Mouse (Mus musculus) testis, postnatal 14 days (tissue): ENCODE results near the gene Zfp354c.
A peak's percentile ranks its signal among the peaks of the same experiment; 100 is the strongest.

Source experiments
- DNase-seq: peaks from one replicate; pipeline ENCODE4 v3.0.0; 2021; ENCODE audit warnings: low spot score

Gene Zfp354c

GRCm38 (mm10) chr11:50827010-50827953 lies at the start of gene Zfp354c:
TSS of gene Zfp354c (minus strand) at chr11:50827724.
- DNase-seq = peak; percentile 86

GRCm38 (mm10) chr11:50850989-50851601 lies 23.6 kb upstream of the Zfp354c start:
- DNase-seq = no peak

DNA sequence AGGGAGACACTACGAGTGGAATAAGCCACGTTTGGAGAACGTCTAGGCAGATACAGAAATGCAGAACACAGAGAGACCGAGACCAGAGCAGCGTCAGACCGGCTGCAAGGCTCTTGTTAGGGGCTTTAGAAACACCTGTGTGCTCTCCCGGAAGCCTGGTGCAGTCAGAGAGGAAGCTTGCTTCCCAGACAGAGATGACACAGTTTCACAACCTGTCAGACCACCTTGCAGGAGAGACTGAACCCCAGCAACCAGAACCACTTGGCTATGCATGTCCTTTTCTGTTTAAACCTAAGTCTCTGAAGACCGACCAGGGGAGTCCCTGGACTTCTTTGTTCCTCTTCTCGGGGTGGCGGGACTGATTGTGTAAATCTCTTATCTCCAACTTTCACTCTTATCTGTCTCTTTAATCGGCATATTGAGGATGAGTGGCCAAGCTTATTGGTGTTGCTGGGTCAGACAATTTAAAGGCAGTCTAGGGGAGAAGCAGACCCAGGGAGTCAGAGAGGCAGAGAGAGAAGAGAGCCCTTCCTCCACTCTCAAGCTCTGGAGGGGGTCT lies 22.7 kb upstream of the Zfp354c start, which contains the start of gene Grm6:
Gene Grm6 (plus strand): TSS at position 509 of the 559 bp plus-strand sequence.
- no peak for DNase-seq

GRCm38 (mm10) chr11:50849310-50849709 lies 21.8 kb upstream of the Zfp354c start:
- DNase-seq = no peak

DNA sequence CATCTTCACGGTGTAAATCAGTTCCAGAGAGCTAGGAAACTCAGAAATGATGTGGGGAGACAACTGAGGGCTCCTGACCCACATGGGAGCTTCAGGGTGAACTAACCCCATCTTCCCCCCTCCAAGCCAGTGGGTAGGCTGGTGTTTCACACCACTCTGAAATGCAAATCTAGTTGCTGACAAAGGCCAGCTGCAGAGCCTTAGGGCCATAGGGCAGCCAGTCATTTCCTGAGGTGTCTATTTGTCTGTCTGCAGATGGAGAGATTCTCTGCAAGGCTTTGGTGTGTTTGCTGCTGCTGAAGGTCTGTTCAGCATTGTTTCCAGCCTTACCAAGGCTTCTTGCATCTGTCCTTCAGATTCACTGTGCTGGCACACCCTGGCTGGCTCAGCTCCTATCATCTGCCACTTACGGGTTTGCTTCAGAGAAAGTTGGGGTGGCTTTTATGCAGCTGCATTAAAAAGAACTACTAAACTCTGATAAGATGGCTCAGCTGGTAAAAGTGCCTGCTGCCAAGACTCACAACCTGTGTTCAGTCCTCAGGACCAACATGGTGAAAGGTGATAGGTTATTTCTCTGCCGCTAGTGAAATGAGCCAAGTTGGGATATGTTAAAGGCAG lies 21.1 kb upstream of the Zfp354c start:
- DNase-seq = no peak

- no peak for DNase-seq
Observed at GRCm38 (mm10) chr11:50847047-50847446, 19.5 kb upstream of the Zfp354c start.

DNA sequence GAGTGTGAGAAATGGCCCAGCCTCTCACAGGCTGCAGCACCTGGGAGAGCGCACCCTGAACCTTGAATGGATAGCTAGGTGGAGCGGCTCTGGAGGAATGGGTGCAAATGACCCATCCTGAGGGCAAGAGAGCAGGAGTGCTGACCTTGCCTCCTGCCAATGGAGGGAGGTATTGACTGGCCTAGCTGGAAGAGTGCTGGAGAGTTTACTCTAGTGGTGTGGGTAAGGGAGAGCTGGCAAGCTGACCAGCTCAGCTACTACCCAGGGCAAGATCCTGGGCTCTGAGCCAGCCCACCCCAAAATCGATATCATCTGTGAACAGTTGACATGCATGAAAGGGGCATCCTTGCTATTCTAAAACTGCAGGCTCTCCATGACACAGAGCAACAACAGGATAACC lies 18.4 kb upstream of the Zfp354c start:
- no peak for DNase-seq

- DNase-seq = peak; percentile 92
Observed at GRCm38 (mm10) chr11:50841023-50841735, 13.7 kb upstream of the Zfp354c start, which contains the start of gene Zfp879. TSS of gene Zfp879 (minus strand) at chr11:50841552.

DNA sequence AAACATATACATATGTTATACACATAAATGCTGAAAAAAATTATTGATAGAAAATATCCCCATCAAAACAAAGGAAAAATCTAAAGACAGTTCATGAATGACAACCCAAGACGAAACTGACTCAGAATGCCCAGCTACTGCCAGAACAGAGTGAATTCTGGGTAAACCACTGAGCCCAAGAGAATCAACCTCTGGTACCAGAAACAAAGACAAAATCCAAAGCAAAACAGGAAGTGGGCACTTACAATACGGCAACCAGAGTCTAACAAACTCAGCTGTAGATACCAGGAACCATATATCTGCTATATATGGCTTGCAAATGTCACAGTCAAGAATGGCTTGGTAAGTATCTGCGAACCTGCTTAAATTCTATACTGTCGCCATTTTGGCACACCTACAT lies 8.2 kb upstream of the Zfp354c start:
- no peak for DNase-seq

- no peak for DNase-seq
Observed at GRCm38 (mm10) chr11:50826214-50826613, 1.3 kb downstream of the Zfp354c start.

DNA sequence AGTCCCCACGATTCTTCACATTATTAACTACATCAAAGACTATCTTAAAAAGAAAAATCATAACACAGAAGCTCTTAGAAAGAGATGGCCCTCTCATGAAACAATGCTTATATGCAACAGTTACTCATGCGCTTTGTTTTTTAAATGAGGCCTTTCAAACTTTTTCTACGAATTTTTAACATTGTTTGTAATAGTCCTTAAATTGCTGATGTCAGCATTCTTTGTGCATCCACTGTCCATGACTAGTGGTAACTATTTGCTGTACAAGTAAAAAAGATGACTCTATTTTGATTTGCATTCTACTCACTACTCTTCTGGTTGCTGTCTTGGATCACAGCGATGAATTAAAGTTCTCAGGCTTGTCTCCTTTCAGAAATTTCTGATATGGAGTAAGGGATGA lies 13.3 kb downstream of the Zfp354c start:
- no peak for DNase-seq

DNA sequence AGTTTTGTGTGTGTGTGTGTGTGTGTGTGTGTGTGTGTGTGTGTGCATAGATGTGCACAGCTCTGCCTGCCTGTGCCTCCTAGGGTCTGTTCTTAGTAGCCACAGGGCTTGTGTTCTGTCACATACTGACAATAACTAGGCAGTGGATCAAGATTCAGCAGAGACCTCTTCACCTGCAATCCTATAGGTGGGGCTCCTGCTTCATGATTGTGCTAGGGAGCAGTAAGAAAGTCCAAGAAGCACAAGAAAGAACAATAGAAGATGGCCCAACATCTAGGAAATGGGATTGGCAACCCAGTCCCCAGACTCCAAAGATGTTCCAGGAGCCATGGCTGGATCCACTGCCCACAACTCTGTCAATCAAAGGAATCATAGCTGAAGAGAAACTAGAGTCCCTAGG lies 28.7 kb downstream of the Zfp354c start:
- DNase-seq = no peak

GRCm38 (mm10) chr11:50797674-50798073 lies 29.9 kb downstream of the Zfp354c start:
- DNase-seq = no peak

DNA sequence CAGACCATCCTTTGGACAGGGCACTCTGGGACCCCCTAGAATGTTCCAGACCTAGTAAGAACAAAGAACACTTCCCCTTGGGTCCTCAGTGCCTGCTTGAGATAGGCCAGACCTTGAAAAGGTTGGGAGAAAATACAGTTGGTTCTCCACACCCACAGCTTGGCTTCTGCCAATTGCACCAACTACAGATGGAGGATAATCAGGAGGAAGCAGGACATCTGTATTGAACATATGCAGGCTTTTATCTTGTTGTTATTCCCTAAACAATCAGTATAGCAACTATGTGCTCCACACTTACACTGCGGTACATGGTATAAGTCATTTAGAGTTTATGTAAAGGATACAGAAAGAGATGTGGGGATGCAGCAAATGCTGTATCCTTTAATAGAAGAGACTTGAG lies 56.5 kb downstream of the Zfp354c start:
- DNase-seq = no peak

DNA sequence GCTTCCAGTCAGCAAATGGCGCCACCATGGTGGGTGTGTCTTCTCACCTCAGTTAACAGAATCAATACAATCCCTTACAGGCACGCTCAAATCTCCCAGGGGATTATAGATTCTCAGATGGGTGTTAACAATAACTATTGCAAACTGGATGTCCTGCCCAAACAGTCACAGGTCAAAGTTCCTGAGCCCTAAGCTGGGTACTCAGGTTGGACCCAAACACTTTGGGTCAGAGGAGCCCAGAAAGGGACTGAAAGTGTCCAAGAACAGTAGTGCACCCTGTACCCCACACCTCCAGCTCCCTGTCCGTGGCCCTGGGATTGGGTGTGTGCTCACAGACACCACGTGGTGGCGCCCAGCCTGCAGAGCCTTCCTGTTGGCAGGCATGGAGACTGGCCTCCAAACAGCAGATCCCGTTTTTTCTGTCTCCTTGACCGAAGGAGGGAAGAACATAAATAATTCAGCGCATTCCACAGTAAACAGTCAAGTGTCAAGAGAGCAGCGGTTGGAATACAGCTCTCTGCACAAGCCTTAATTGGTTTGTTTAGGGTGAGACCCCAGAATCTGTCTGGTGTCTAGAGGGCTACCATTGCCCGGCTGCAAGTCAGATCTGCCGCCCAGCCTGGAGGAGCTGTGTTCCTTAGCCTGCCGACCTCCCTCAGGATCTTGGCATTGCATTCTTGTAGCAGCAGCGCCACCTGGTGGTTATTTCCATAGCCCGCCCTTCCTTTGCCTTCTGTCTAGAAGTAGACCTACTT lies 58.4 kb downstream of the Zfp354c start:
- peak; percentile 81 for DNase-seq

DNA sequence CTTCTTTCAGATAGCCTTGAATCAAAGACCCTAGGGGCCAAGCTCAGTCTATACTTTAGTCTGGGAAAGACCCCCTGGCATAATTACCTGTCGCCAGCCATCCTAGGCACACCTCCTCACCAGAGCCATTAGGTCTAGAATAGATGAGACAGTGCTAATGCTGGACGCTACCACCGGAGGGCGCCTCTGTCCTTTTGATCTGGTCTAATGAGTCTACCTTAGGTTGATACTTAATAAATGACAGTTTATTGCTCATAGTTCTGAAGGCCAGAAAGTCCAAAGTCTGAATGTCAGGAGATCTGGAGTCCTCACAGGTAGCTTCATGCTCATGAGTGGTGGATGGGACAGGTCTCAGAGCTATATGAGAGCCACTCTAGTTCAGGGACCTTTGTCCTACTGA lies 60.5 kb downstream of the Zfp354c start:
- peak; percentile 31 for DNase-seq

DNA sequence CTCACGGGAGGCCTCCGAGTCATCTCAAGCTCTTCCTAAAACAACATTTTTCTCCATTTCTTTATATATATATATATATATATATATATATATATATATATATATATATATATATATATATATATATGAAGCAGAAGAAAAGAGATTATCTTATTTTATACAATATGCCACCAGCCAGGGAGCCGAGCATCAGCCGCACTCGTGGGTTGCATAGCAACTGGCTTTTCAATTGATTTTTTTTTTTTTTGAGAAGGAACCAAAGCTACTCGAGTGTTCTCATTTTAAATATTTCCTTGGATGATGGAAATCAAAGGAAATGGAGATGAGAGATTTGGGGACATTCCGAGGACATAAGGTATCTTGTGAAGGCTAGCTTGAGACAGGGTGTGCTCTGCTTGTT lies 61.1 kb downstream of the Zfp354c start:
- DNase-seq = no peak
